Mouse (Mus musculus) heart, embryonic 13.5 days (tissue): ENCODE measurements around the gene Chic2. TPM values are rescaled to one million over a fixed set of nuclear protein-coding genes. Genes with fewer than 3 reads are reported as not detected.
A peak's percentile ranks its signal among the peaks of the same experiment; 100 is the strongest.

Source experiments
- ATAC-seq: fragments of 200-750 bp; cut with Nextera tagmentation; 2 replicates; pipeline ENCODE4 v1.8.0; 2017; ENCODE audit warnings: moderate TSS enrichment; ENCODE audit not compliant: insufficient number of reproducible peaks, low FRiP score, low TSS enrichment; ENCODE audit errors: extremely low read depth
- H3K27ac ChIP-seq: fragments of 300-500 bp; sonication (generic); replicated peaks from 2 replicates; pipeline ENCODE4 v1.5.1; 2015; ENCODE audit warnings: moderate library complexity, mild to moderate bottlenecking, inconsistent platforms
- H3K27me3 ChIP-seq: fragments of 300-500 bp; sonication (generic); replicated peaks from 2 replicates; pipeline ENCODE4 v1.6.1; 2015; ENCODE audit warnings: mild to moderate bottlenecking, inconsistent platforms
- H3K36me3 ChIP-seq: fragments of 300-500 bp; sonication (generic); 2 replicates; pipeline ENCODE4 v1.6.1; 2015; ENCODE audit warnings: mild to moderate bottlenecking, inconsistent platforms
- H3K4me1 ChIP-seq: fragments of 300-500 bp; sonication (generic); 2 replicates; pipeline ENCODE4 v1.6.1; 2015; ENCODE audit warnings: inconsistent platforms
- H3K4me2 ChIP-seq: fragments of 300-500 bp; sonication (generic); 2 replicates; pipeline ENCODE4 v1.6.1; 2015; ENCODE audit warnings: inconsistent platforms, mild to moderate bottlenecking, moderate library complexity
- H3K4me3 ChIP-seq: fragments of 300-500 bp; sonication (generic); 2 replicates; pipeline ENCODE4 v1.5.1; 2015; ENCODE audit warnings: moderate library complexity, mild to moderate bottlenecking, inconsistent platforms
- H3K9ac ChIP-seq: fragments of 300-500 bp; sonication (generic); 2 replicates; pipeline ENCODE4 v1.6.1; 2015; ENCODE audit warnings: inconsistent platforms, mild to moderate bottlenecking, moderate library complexity
- H3K9me3 ChIP-seq: fragments of 300-500 bp; sonication (generic); 2 replicates; pipeline ENCODE4 v1.6.1; 2016; ENCODE audit warnings: inconsistent platforms
- WGBS: fragments of 180-500 bp; shearing (Covaris S2); methylation state at CpG from one replicate; pipeline ENCODE4 v1.1.7; 2015; ENCODE audit warnings: mixed read lengths; 5-methylcytosine and 5-hydroxymethylcytosine counted together
- polyA plus RNA-seq: library from polyadenylated mRNA; unstranded; fragments of >200 nt; fragmentation: Nextera tagmentation; extraction: Ambion mirVana; gene quantifications from 2 replicates; pipeline ENCODE4 v1.2.1, GENCODE M21; 2015

Chic2 gene
- polyA plus RNA-seq: 18.6 and 24.8 TPM in 2 replicates

GRCm38 (mm10) chr5:75044310-75044904, at the start of gene Chic2:
Gene Chic2 (minus strand): TSS chr5:75044774.
- H3K9me3 ChIP-seq: no peaks in the 10 kb centered on the region
- peaks cover 10% of the 10 kb centered on the region; the same call in 1 of the 2 replicates for H3K27me3 ChIP-seq
- H3K36me3 ChIP-seq: peaks cover 11% of the 10 kb centered on the region
- peaks cover 20% of the 10 kb centered on the region for H3K4me1 ChIP-seq
- under 1% methylated on average over 66 of the region's 90 CpGs for WGBS
- peak; percentile 84 for ATAC-seq
- peak within 1 kb of the TSS; percentile 98 for H3K4me3 ChIP-seq
- H3K4me2 ChIP-seq: peak within 1 kb of the TSS; percentile 94
- peak within 1 kb of the TSS; percentile 91 for H3K27ac ChIP-seq
- H3K9ac ChIP-seq: peak within 1 kb of the TSS; percentile 99

- H3K4me1 ChIP-seq: peaks cover 17% of the 10 kb centered on the region
- H3K4me2 ChIP-seq: no peak overlapping the region
- H3K4me3 ChIP-seq: no peak overlapping the region
- H3K9ac ChIP-seq: no peak overlapping the region
- 24% methylated on average over 4 of the region's 4 CpGs for WGBS
- no peak overlapping the region for H3K27ac ChIP-seq
- H3K36me3 ChIP-seq: no peaks in the 10 kb centered on the region
- peaks cover 86% of the 10 kb centered on the region for H3K27me3 ChIP-seq
- ATAC-seq: no peak
- no peaks in the 10 kb centered on the region for H3K9me3 ChIP-seq
These were observed 41.3 kb upstream of the Chic2 start for GRCm38 (mm10) chr5:75085906-75086305.

- Histone ChIP-seq H3K4me3 (no peak overlapping the region), H3K9me3 (no peaks in the 10 kb centered on the region), H3K27me3 (peaks cover 90% of the 10 kb centered on the region), H3K36me3 (no peaks in the 10 kb centered on the region), H3K4me1 (peaks cover 17% of the 10 kb centered on the region), H3K9ac (no peak overlapping the region), H3K27ac (no peak overlapping the region), H3K4me2 (no peak overlapping the region)
- ATAC-seq: no peak
- 5% methylated on average over 17 of the region's 17 CpGs for WGBS
These were observed 40.9 kb upstream of the Chic2 start for GRCm38 (mm10) chr5:75085521-75085875.

- 2% methylated on average over 25 of the region's 25 CpGs for WGBS
- no peaks in the 10 kb centered on the region for H3K36me3 ChIP-seq
- ATAC-seq: no peak
- no peaks in the 10 kb centered on the region for H3K9me3 ChIP-seq
- H3K4me3 ChIP-seq: no peak overlapping the region
- H3K27ac ChIP-seq: no peak overlapping the region
- H3K27me3 ChIP-seq: peaks cover 95% of the 10 kb centered on the region
- H3K9ac ChIP-seq: no peak overlapping the region
- H3K4me2 ChIP-seq: no peak overlapping the region
- H3K4me1 ChIP-seq: peaks cover 17% of the 10 kb centered on the region
These were observed 40.4 kb upstream of the Chic2 start for GRCm38 (mm10) chr5:75084871-75085520.

GRCm38 (mm10) chr5:75084393-75084870, 39.9 kb upstream of the Chic2 start:
- under 1% methylated on average over 8 of the region's 8 CpGs for WGBS
- Histone ChIP-seq H3K4me1 (peaks cover 17% of the 10 kb centered on the region), H3K4me3 (peak overlapping the region; percentile 26), H3K27me3 (peaks cover 97% of the 10 kb centered on the region), H3K36me3 (no peaks in the 10 kb centered on the region), H3K9me3 (no peaks in the 10 kb centered on the region), H3K4me2 (peak overlapping the region; percentile 54), H3K27ac (no peak overlapping the region), H3K9ac (no peak overlapping the region)
- ATAC-seq: no peak

- 1% methylated on average over 27 of the region's 27 CpGs for WGBS
- Histone ChIP-seq H3K4me3 (peak overlapping the region; percentile 26), H3K9me3 (no peaks in the 10 kb centered on the region), H3K27ac (no peak overlapping the region), H3K4me1 (peaks cover 17% of the 10 kb centered on the region), H3K9ac (no peak overlapping the region), H3K27me3 (peaks cover 98% of the 10 kb centered on the region), H3K4me2 (peak overlapping the region; percentile 54), H3K36me3 (no peaks in the 10 kb centered on the region)
- no peak for ATAC-seq
These were observed 39.2 kb upstream of the Chic2 start for GRCm38 (mm10) chr5:75083591-75084392.

GRCm38 (mm10) chr5:75083061-75083460, 38.5 kb upstream of the Chic2 start:
- Histone ChIP-seq H3K4me2 (peak overlapping the region; percentile 28; the same call in 1 of the 2 replicates), H3K36me3 (no peaks in the 10 kb centered on the region), H3K9ac (no peak overlapping the region), H3K27ac (no peak overlapping the region), H3K27me3 (peaks cover 99% of the 10 kb centered on the region), H3K9me3 (no peaks in the 10 kb centered on the region), H3K4me1 (peaks cover 17% of the 10 kb centered on the region), H3K4me3 (no peak overlapping the region)
- no peak for ATAC-seq
- WGBS: 2% methylated on average over 14 of the region's 14 CpGs

GRCm38 (mm10) chr5:75082439-75082838, 37.9 kb upstream of the Chic2 start:
- H3K9ac ChIP-seq: no peak overlapping the region
- H3K36me3 ChIP-seq: no peaks in the 10 kb centered on the region
- no peak overlapping the region for H3K4me2 ChIP-seq
- peaks cover 99% of the 10 kb centered on the region for H3K27me3 ChIP-seq
- no peak overlapping the region for H3K4me3 ChIP-seq
- no peak for ATAC-seq
- no peaks in the 10 kb centered on the region for H3K9me3 ChIP-seq
- H3K27ac ChIP-seq: no peak overlapping the region
- WGBS: 11% methylated on average over 6 of the region's 6 CpGs
- H3K4me1 ChIP-seq: peaks cover 17% of the 10 kb centered on the region

GRCm38 (mm10) chr5:75079564-75079963, 35.0 kb upstream of the Chic2 start:
- H3K27me3 ChIP-seq: peaks cover 99% of the 10 kb centered on the region

GRCm38 (mm10) chr5:75077051-75077380, 32.4 kb upstream of the Chic2 start:
- no peaks in the 10 kb centered on the region for H3K36me3 ChIP-seq
- peaks cover 99% of the 10 kb centered on the region for H3K27me3 ChIP-seq
- ATAC-seq: no peak
- H3K4me2 ChIP-seq: no peak overlapping the region
- H3K9ac ChIP-seq: no peak overlapping the region
- peaks cover 11% of the 10 kb centered on the region for H3K4me1 ChIP-seq
- H3K4me3 ChIP-seq: no peak overlapping the region
- WGBS: 3% methylated on average over 19 of the region's 19 CpGs
- no peak overlapping the region for H3K27ac ChIP-seq
- no peaks in the 10 kb centered on the region for H3K9me3 ChIP-seq

More at GRCm38 (mm10) chr5:75079564-75079963, 35.0 kb upstream of the Chic2 start:
- ATAC-seq: no peak
- H3K4me1 ChIP-seq: peaks cover 23% of the 10 kb centered on the region
- H3K4me3 ChIP-seq: no peak overlapping the region
- H3K27ac ChIP-seq: no peak overlapping the region
- no peak overlapping the region for H3K4me2 ChIP-seq
- no peaks in the 10 kb centered on the region for H3K36me3 ChIP-seq
- no peaks in the 10 kb centered on the region for H3K9me3 ChIP-seq
- H3K9ac ChIP-seq: no peak overlapping the region
- 2% methylated on average over 7 of the region's 7 CpGs for WGBS

GRCm38 (mm10) chr5:75076326-75077050, 31.9 kb upstream of the Chic2 start:
- 3% methylated on average over 17 of the region's 17 CpGs for WGBS
- Histone ChIP-seq H3K27ac (no peak overlapping the region), H3K27me3 (peaks cover 99% of the 10 kb centered on the region), H3K4me1 (peaks cover 11% of the 10 kb centered on the region), H3K9me3 (no peaks in the 10 kb centered on the region), H3K4me3 (peak overlapping the region; percentile 43), H3K36me3 (no peaks in the 10 kb centered on the region), H3K4me2 (peak overlapping the region; percentile 61), H3K9ac (no peak overlapping the region)
- no peak for ATAC-seq
